Mouse (Mus musculus) limb, embryonic 11.5 days (tissue): ENCODE results near the gene Myo1c. TPM values are rescaled to one million over a fixed set of nuclear protein-coding genes. Genes with fewer than 3 reads are reported as not detected.

ENCODE experiments used
- ATAC-seq: fragments of 200-750 bp; cut with Nextera tagmentation; 2 replicates; pipeline ENCODE4 v1.8.0; 2017; ENCODE audit warnings: low read depth; ENCODE audit not compliant: insufficient number of reproducible peaks, low FRiP score, low TSS enrichment
- DNase-seq: peaks from one replicate; pipeline ENCODE4 v3.0.0-alpha.2; 2015; ENCODE audit warnings: low spot score
- H3K27ac ChIP-seq: fragments of 300-500 bp; sonication (generic); replicated peaks from 2 replicates; pipeline ENCODE4 v1.5.1; 2014; ENCODE audit warnings: low read depth, mild to moderate bottlenecking, low read length
- H3K27me3 ChIP-seq: fragments of 300-500 bp; sonication (generic); 2 replicates; pipeline ENCODE4 v1.6.1; 2014; ENCODE audit warnings: mild to moderate bottlenecking, low read length, mixed read lengths; ENCODE audit not compliant: control insufficient read depth, insufficient read depth
- H3K36me3 ChIP-seq: fragments of 300-500 bp; sonication (generic); 2 replicates; pipeline ENCODE4 v1.6.1; 2014; ENCODE audit warnings: mild to moderate bottlenecking, low read length, moderate library complexity, mixed read lengths; ENCODE audit not compliant: control insufficient read depth, insufficient read depth
- H3K4me1 ChIP-seq: fragments of 300-500 bp; sonication (generic); 2 replicates; pipeline ENCODE4 v1.6.1; 2014; ENCODE audit warnings: low read length, mixed read lengths; ENCODE audit not compliant: control insufficient read depth, insufficient read depth
- H3K4me2 ChIP-seq: fragments of 300-500 bp; sonication (generic); 2 replicates; pipeline ENCODE4 v1.6.1; 2014; ENCODE audit warnings: low read depth, mild to moderate bottlenecking, moderate library complexity; ENCODE audit not compliant: severe bottlenecking
- H3K4me3 ChIP-seq: fragments of 300-500 bp; sonication (generic); 2 replicates; pipeline ENCODE4 v1.5.1; 2014; ENCODE audit warnings: low read depth, low read length
- H3K9ac ChIP-seq: fragments of 300-500 bp; sonication (generic); 2 replicates; pipeline ENCODE4 v1.6.1; 2014; ENCODE audit warnings: mild to moderate bottlenecking, low read length
- H3K9me3 ChIP-seq: fragments of 300-500 bp; sonication (generic); 2 replicates; pipeline ENCODE4 v1.6.1; 2016; ENCODE audit warnings: low read length; ENCODE audit not compliant: control insufficient read depth
- WGBS: fragments of 180-500 bp; shearing (Covaris S2); extraction: QIAGEN DNeasy Blood & Tissue Kit; methylation state at CpG from one replicate; pipeline ENCODE4 v1.1.7; 2014; 5-methylcytosine and 5-hydroxymethylcytosine counted together
- polyA plus RNA-seq: library from polyadenylated mRNA; unstranded; fragments of >200 nt; fragmentation: Nextera tagmentation; extraction: Ambion mirVana; gene quantifications from 2 replicates; pipeline ENCODE4 v1.2.1, GENCODE M21; 2014

Myo1c gene
- polyA plus RNA-seq, 1 experiment from 2014 or later: 12.8 TPM

DNA sequence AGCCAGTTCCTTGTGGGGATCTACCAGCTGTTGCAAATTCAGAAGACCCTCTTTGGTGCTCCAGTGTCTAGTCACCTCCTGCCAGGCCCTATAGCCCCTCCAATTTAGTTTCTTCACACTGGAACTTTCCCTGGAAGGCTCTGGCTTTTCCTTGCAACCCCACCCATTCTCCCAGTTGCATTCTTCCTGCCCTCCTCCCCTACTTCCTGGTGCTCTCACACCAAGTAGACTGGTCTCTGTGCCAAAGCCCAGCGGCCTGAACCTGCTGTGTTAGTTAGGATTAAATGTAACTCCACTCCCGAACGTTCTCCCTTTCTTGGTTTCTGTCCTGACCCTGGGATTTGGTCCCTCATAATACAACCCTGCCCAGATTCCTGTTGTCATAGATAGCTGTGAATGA, 15.5 kb upstream of the Myo1c start:
- Histone ChIP-seq H3K4me2 (no peak overlapping the region), H3K27ac (no peak overlapping the region), H3K9ac (no peak overlapping the region), H3K4me3 (no peak overlapping the region), H3K27me3 (no peaks in the 10 kb centered on the region), H3K9me3 (no peaks in the 10 kb centered on the region), H3K36me3 (no peaks in the 10 kb centered on the region), H3K4me1 (peaks cover 6% of the 10 kb centered on the region)
- 87% methylated on average over 3 of the region's 3 CpGs for WGBS
- ATAC-seq (no peak), DNase-seq (no peak)

DNA sequence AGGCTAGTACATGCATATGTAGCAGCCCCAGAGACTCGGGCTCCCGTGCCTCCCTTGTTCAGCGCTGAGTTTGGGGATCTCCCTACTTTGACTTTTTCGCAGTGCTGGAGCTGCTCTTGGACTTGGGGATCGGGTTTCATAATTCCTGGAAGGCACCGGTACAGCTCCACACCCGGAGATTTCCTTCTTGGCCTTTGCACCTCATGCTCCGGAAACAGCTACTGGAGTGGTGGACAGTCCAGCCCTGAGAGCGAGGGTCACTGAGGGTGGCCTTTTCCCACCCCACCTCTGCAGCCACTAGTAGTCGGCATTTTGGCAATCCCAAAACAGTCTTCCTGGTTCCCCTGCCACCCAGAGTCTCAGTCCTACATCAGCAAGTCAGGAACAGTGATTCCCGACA, 15.0 kb upstream of the Myo1c start:
- no peaks in the 10 kb centered on the region for H3K36me3 ChIP-seq
- H3K27me3 ChIP-seq: no peaks in the 10 kb centered on the region
- no peak overlapping the region for H3K9ac ChIP-seq
- DNase-seq (no peak), ATAC-seq (no peak)
- 69% methylated on average over 11 of the region's 11 CpGs for WGBS
- H3K27ac ChIP-seq: no peak overlapping the region
- H3K4me3 ChIP-seq: no peak overlapping the region
- peaks cover 6% of the 10 kb centered on the region for H3K4me1 ChIP-seq
- H3K9me3 ChIP-seq: no peaks in the 10 kb centered on the region
- H3K4me2 ChIP-seq: no peak overlapping the region

DNA sequence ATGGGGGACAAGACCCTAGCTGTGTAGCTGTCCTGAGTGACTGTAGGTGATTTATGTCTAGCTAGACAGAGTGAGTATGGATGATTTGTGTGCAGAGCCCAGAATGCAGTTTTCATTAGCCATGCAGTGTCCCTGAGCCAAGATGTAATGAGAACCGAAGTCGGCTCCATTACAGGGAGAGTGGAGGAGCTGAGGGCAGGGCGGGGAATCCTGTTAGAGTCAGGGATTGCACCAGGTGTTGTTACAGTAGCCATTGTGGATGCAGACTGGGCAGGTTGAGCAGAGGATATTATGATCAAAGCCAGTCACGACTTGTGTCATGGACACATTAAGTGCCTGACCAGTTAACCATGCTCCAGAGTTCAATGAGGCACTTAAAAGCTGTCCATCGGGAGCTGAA, 7.0 kb upstream of the Myo1c start:
- no peak overlapping the region for H3K27ac ChIP-seq
- no peaks in the 10 kb centered on the region for H3K27me3 ChIP-seq
- H3K9ac ChIP-seq: no peak overlapping the region
- H3K4me2 ChIP-seq: no peak overlapping the region
- H3K4me3 ChIP-seq: no peak overlapping the region
- WGBS: 85% methylated on average over 5 of the region's 5 CpGs
- H3K4me1 ChIP-seq: no peaks in the 10 kb centered on the region
- H3K36me3 ChIP-seq: no peaks in the 10 kb centered on the region
- ATAC-seq (no peak), DNase-seq (no peak)
- H3K9me3 ChIP-seq: no peaks in the 10 kb centered on the region

DNA sequence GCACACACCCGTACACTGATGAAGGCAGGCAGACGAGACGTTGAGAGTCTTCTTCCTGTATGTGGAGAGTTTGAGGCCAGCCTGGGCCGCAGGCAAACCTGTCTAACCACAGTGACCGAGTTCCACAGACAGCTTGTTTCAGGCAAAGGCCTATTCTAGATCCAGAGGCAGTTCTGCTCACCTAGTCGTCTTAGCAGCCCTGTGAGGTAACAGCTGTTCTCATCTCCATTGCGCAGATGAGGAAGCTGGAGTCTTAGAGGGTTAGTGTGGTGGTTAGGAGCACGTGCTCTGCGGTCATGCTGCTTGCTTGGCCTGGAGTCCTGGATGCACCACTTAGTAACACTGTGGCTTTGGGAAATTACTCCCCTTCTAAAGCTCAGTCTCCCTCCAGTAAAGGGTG, 5.6 kb upstream of the Myo1c start:
- Histone ChIP-seq H3K4me3 (no peak overlapping the region), H3K27ac (no peak overlapping the region), H3K27me3 (no peaks in the 10 kb centered on the region), H3K9ac (no peak overlapping the region), H3K9me3 (no peaks in the 10 kb centered on the region), H3K4me2 (no peak overlapping the region), H3K4me1 (no peaks in the 10 kb centered on the region), H3K36me3 (no peaks in the 10 kb centered on the region)
- DNase-seq (no peak), ATAC-seq (no peak)
- 84% methylated on average over 9 of the region's 9 CpGs for WGBS

DNA sequence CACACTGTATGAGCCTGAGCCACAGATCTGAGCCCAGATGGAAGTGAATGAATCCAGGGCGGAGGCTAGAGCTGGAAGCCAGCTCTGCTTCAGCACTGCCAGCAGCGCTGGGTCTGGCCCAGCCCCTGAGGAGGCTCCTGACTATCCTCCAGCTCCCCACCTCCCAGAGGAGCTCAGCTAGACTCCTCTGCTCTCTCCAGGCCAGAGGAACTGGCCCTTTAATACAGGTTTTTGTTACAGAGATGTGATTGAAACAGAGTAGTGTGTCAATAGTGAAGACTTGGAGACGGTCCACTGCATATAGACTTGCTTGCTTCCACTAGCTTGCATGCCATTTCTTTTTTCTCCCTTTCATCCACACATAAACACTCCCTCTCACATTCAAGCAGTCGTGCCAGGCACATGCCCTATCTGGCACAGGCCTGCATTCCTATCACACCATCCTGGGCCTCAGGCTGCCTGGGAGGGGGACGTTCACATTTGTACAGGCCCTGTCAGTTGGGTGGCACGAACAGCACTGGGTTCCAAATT, 2.6 kb upstream of the Myo1c start:
- H3K9ac ChIP-seq: no peak overlapping the region
- H3K4me3 ChIP-seq: no peak overlapping the region
- H3K9me3 ChIP-seq: no peaks in the 10 kb centered on the region
- H3K36me3 ChIP-seq: no peaks in the 10 kb centered on the region
- DNase-seq (no peak), ATAC-seq (no peak)
- WGBS: 74% methylated on average over 6 of the region's 6 CpGs
- no peak overlapping the region for H3K4me2 ChIP-seq
- no peak overlapping the region for H3K27ac ChIP-seq
- H3K4me1 ChIP-seq: no peaks in the 10 kb centered on the region
- H3K27me3 ChIP-seq: peaks cover 6% of the 10 kb centered on the region

DNA sequence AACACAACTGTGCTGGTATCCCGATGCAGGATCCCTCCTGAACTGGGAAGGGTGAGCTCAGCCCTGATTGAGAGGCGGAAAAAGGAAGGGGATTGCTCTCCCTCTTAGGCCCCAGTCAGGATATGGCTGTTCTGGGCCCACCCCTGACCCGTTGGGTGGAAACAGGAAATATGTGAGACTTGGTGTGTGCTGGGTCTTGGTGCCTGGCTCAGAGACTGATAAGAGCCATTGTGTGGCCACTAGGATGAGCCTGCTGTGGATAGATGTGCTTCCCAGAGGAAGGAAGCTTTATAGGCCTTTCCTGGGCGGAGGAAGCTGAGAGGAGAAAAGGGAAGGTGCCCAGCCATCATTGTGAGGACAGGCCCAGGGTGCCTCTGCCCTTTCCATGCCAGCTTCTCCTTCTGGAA, 1.1 kb upstream of the Myo1c start:
- H3K27ac ChIP-seq: no peak overlapping the region
- no peaks in the 10 kb centered on the region for H3K36me3 ChIP-seq
- no peak overlapping the region for H3K4me2 ChIP-seq
- H3K9ac ChIP-seq: no peak overlapping the region
- H3K4me1 ChIP-seq: peaks cover 7% of the 10 kb centered on the region
- peaks cover 13% of the 10 kb centered on the region for H3K27me3 ChIP-seq
- ATAC-seq (no peak), DNase-seq (no peak)
- WGBS: 77% methylated on average over 4 of the region's 4 CpGs
- no peak overlapping the region for H3K4me3 ChIP-seq
- H3K9me3 ChIP-seq: no peaks in the 10 kb centered on the region

DNA sequence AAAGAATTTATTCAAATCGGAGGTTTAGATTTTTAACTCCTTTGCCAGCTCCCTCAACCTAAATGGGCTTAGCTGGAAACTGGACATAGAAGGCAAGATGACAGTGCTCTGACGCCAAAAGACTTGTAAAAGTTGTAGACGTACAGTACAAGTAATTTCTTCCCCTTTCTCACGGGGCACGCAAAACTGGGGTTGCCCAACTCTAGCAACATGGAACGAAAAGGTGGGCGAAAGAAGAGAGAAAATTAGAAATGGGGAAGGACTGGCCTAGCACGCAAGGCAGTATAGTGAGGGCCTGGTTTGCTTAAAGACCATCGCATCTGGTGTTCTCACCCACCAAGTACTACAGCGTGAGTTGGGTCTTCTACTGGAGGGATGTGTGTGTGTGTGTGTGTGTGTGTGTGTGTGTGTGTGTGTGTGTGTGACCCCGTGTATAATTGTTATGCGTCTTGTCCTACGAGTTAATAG, 688 bp downstream of the Myo1c start:
- Histone ChIP-seq H3K27me3 (peaks cover 21% of the 10 kb centered on the region), H3K4me3 (peak overlapping the region; percentile 62), H3K36me3 (no peaks in the 10 kb centered on the region), H3K4me1 (peaks cover 14% of the 10 kb centered on the region), H3K9ac (peak overlapping the region; percentile 74), H3K9me3 (no peaks in the 10 kb centered on the region), H3K4me2 (peak overlapping the region; percentile 93), H3K27ac (no peak overlapping the region)
- no peak for ATAC-seq
- no peak for DNase-seq
- WGBS: 50% methylated on average over 13 of the region's 13 CpGs

DNA sequence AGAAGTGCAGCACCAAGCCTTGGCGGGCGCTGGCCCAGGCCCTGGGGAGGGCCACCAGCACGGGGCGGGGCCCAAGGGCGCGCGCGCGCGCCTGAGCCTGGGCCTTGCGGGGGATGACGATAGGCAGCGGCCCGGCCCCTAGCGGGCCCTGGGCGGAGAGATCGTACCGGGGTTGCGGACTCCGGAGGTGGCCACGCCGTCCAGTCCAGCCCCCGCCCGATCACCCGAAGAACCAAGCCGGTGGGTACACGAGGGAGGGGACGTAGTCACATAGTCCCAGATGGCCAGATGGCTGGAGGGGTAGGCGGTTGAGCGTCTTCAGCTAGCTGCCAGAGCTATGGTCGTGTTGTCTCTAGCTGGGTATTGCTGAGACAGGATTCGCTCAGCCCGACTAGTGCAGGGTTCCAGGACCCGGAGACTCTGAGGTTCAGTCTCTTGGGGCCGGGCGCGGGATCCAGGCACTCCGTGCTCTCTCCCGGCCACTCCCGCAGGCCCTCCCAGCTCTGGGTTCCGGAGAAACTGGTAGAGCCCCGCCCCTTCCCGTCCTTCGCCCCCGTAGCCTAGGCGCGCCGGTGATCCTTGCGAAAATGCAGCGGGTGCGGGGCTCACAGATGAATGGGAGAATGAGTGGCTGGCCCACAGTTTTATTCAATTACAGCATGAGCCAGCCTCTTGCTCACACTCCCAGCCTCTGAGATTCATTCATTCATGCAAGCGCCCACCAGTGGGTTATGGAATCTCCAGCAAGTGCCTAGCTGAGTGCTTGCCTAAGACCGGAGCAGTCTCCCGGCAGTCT, 1.3 kb downstream of the Myo1c start:
- Histone ChIP-seq H3K27me3 (peaks cover 21% of the 10 kb centered on the region), H3K27ac (no peak overlapping the region), H3K4me1 (peaks cover 15% of the 10 kb centered on the region), H3K36me3 (no peaks in the 10 kb centered on the region), H3K4me3 (peak overlapping the region; percentile 62), H3K9ac (peak overlapping the region; percentile 74), H3K9me3 (no peaks in the 10 kb centered on the region), H3K4me2 (peak overlapping the region; percentile 93)
- DNase-seq (peak; percentile 72), ATAC-seq (peak; percentile 38)
- under 1% methylated on average over 54 of the region's 54 CpGs for WGBS
